In genomic region chr9:65975886-65976285, GRCm38 (mm10) we compare ENCODE assay signal across 10 mouse cellular contexts.
DNase-seq lines count a peak whose midpoint lies in the region; ATAC-seq lines count a peak whose summit lies in the region.
"Had no signal": no experiment of that assay in that cellular context is flagged by ENCODE, and none has a peak within 500 bp of the region (broad histone marks: within the 10 kb centered on the region; RNA-seq: fewer than 3 reads in every experiment).

No protein-coding gene starts in this region.

- no peaks in the 10 kb centered on the region for H3K36me3 ChIP-seq in intestine, embryonic 16.5 days (ENCODE audit: control insufficient read depth, insufficient read depth, low read length)
- no peaks in the 10 kb centered on the region for H3K36me3 ChIP-seq in forebrain, embryonic 15.5 days
- H3K36me3 ChIP-seq: intestine, embryonic 15.5 days had no signal

- H3K9me3 ChIP-seq in intestine, embryonic 16.5 days (ENCODE audit: control insufficient read depth, low read length), result no peaks in the 10 kb centered on the region
- H3K9me3 ChIP-seq in forebrain, embryonic 15.5 days, result no peaks in the 10 kb centered on the region
- H3K9me3 ChIP-seq: intestine, embryonic 15.5 days; megakaryocyte, embryonic 14.5 days had no signal

- peak; percentile 21 for DNase-seq in kidney, postnatal 14 days
- no peak for DNase-seq in kidney, adult 8-10 months
- peak; percentile 35 for DNase-seq in NIH3T3 (ENCODE audit: low read depth)
- peak; percentile 48 for DNase-seq in cerebellum, adult 11-12 months
- peak; percentile 24 to 30 for DNase-seq in kidney, postnatal 4 days
- no peak for DNase-seq in neural tube, embryonic 10.5 days (ENCODE audit: extremely low spot score, low spot score)

- no peak overlapping the region for H3K4me3 ChIP-seq in intestine, embryonic 16.5 days (ENCODE audit: low read length)
- H3K4me3 ChIP-seq in forebrain, embryonic 15.5 days, result no peak overlapping the region
- H3K4me3 ChIP-seq: intestine, embryonic 15.5 days; megakaryocyte, embryonic 14.5 days had no signal

- no peaks in the 10 kb centered on the region for H3K27me3 ChIP-seq in intestine, embryonic 16.5 days (replicated peaks; ENCODE audit: control insufficient read depth, insufficient read depth, low read length)
- H3K27me3 ChIP-seq in forebrain, embryonic 15.5 days, result no peaks in the 10 kb centered on the region
- H3K27me3 ChIP-seq: intestine, embryonic 15.5 days; megakaryocyte, embryonic 14.5 days had no signal

- no peak overlapping the region for H3K4me2 ChIP-seq in intestine, embryonic 16.5 days (ENCODE audit: low read depth, low read length)
- H3K4me2 ChIP-seq in forebrain, embryonic 15.5 days (replicated peaks), result no peak overlapping the region
- H3K4me2 ChIP-seq: intestine, embryonic 15.5 days had no signal

- H3K27ac ChIP-seq in intestine, embryonic 16.5 days (ENCODE audit: low read length), result no peak overlapping the region
- no peak overlapping the region for H3K27ac ChIP-seq in forebrain, embryonic 15.5 days (replicated peaks)
- H3K27ac ChIP-seq: intestine, embryonic 15.5 days had no signal

- no peaks in the 10 kb centered on the region for H3K4me1 ChIP-seq in intestine, embryonic 16.5 days (ENCODE audit: control insufficient read depth, insufficient read depth, low read length)
- H3K4me1 ChIP-seq in forebrain, embryonic 15.5 days, result peaks cover 3% of the 10 kb centered on the region; the same call in 1 of the 2 replicates
- H3K4me1 ChIP-seq: intestine, embryonic 15.5 days had no signal

- ATAC-seq in intestine, embryonic 16.5 days, result no peak
- ATAC-seq in forebrain, embryonic 15.5 days (replicated peaks), result no peak
- ATAC-seq: intestine, embryonic 15.5 days had no signal

- no peak overlapping the region for H3K9ac ChIP-seq in intestine, embryonic 16.5 days (ENCODE audit: low read depth, low read length)
- H3K9ac ChIP-seq in forebrain, embryonic 15.5 days (replicated peaks), result no peak overlapping the region
- H3K9ac ChIP-seq: intestine, embryonic 15.5 days had no signal

Comparison
In these comparisons a context has a peak if more than half of its experiments do, and no peak if none do; other contexts are left out.
1. DNase-seq: peak in kidney, postnatal 14 days (single experiment), NIH3T3 (single experiment), cerebellum, adult 11-12 months (single experiment) and kidney, postnatal 4 days (2 of 2); none in kidney, adult 8-10 months (0 of 2) and neural tube, embryonic 10.5 days (single experiment).